ENCODE assay signal across 8 mouse cellular contexts in the genomic region with DNA sequence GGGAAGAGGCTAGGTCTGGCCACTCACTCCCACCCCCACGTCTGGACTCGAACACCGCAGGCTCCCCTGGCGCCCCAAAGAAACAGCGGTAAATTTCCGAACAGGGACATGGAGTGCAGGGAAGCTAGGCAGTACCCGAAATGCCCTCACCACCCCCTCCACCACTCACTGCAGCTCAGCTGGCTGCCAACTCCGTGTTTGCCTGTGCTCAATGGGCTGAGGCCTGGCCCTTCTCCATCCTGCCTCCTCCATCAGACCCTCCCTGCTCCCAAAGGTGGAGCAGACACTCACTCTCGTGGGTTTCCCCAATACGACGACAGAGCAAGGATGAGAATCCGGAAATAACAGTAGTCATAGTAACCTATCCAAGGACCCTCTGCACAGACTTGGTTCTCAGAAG. TPM values are rescaled to one million over a fixed set of nuclear protein-coding genes. Genes with fewer than 3 reads are reported as not detected.
DNase-seq lines count a peak whose midpoint lies in the region; ATAC-seq and TF ChIP-seq lines count a peak whose summit lies in the region.

No protein-coding gene starts in this region.

- TF ChIP-seq POLR2A in kidney, adult 2 months (IDR thresholded peaks at IDR 0.05; ENCODE audit: low read depth, low read length), result no peak

- no peak for DNase-seq in neural tube, embryonic 11.5 days (ENCODE audit: low spot score)
- no peak for DNase-seq in neural tube, embryonic 10.5 days (ENCODE audit: extremely low spot score, low spot score)
- DNase-seq in kidney, adult 2 months, result peak; percentile 73
- peak; percentile 77 for DNase-seq in midbrain, postnatal 0 days (ENCODE audit: low spot score)
- DNase-seq in urinary bladder, postnatal 36 days (ENCODE audit: low spot score in 2 of 2), result no peak
- DNase-seq in ovary, postnatal 10 days (ENCODE audit: low spot score), result no peak

- no peaks in the 10 kb centered on the region for H3K9me3 ChIP-seq in neural tube, embryonic 11.5 days (ENCODE audit: control insufficient read depth, low read length)
- no peaks in the 10 kb centered on the region for H3K9me3 ChIP-seq in forebrain, embryonic 13.5 days (replicated peaks)
- H3K9me3 ChIP-seq in limb, embryonic 13.5 days, result no peaks in the 10 kb centered on the region
- H3K9me3 ChIP-seq in midbrain, postnatal 0 days (ENCODE audit: low read length), result no peaks in the 10 kb centered on the region

- peak overlapping the region; percentile 75 for H3K4me2 ChIP-seq in neural tube, embryonic 11.5 days (ENCODE audit: low read depth)
- H3K4me2 ChIP-seq in forebrain, embryonic 13.5 days, result peak overlapping the region; percentile 86
- H3K4me2 ChIP-seq in limb, embryonic 13.5 days (replicated peaks), result peak overlapping the region; percentile 91
- H3K4me2 ChIP-seq in midbrain, postnatal 0 days (ENCODE audit: low read depth, low read length, poor library complexity, severe bottlenecking), result peak overlapping the region; percentile 84

- ATAC-seq in neural tube, embryonic 11.5 days (ENCODE audit: insufficient read depth, low FRiP score, low TSS enrichment), result 0 out of 2 replicates have a peak, but pooled peaks have one; percentile 3
- ATAC-seq in forebrain, embryonic 13.5 days, result peak; percentile 20
- ATAC-seq in limb, embryonic 13.5 days (ENCODE audit: low FRiP score, low read depth), result no peak
- ATAC-seq in midbrain, postnatal 0 days (ENCODE audit: low FRiP score), result no peak

- peak overlapping the region; percentile 93 for H3K4me3 ChIP-seq in neural tube, embryonic 11.5 days (ENCODE audit: low read depth, low read length)
- H3K4me3 ChIP-seq in forebrain, embryonic 13.5 days, result peak overlapping the region; percentile 90
- peak overlapping the region; percentile 94 for H3K4me3 ChIP-seq in kidney, adult 2 months (ENCODE audit: insufficient read depth, low read depth, low read length)
- peak overlapping the region; percentile 94 for H3K4me3 ChIP-seq in limb, embryonic 13.5 days
- H3K4me3 ChIP-seq in midbrain, postnatal 0 days (ENCODE audit: low read depth, low read length), result peak overlapping the region; percentile 91

- WGBS in neural tube, embryonic 11.5 days, result 8% methylated on average over 12 of the region's 12 CpGs
- WGBS in forebrain, embryonic 13.5 days, result under 1% methylated on average over 12 of the region's 12 CpGs
- 14% methylated on average over 12 of the region's 12 CpGs for WGBS in kidney, adult 2 months
- 9% methylated on average over 12 of the region's 12 CpGs for WGBS in limb, embryonic 13.5 days
- 11% methylated on average over 12 of the region's 12 CpGs for WGBS in midbrain, postnatal 0 days

- peaks cover 57% of the 10 kb centered on the region for H3K4me1 ChIP-seq in neural tube, embryonic 11.5 days (ENCODE audit: control insufficient read depth, insufficient read depth, low read length)
- H3K4me1 ChIP-seq in forebrain, embryonic 13.5 days, result peaks cover 68% of the 10 kb centered on the region
- H3K4me1 ChIP-seq in kidney, adult 2 months (ENCODE audit: control insufficient read depth, insufficient read depth, low read length), result peaks cover 41% of the 10 kb centered on the region
- H3K4me1 ChIP-seq in limb, embryonic 13.5 days, result peaks cover 68% of the 10 kb centered on the region
- H3K4me1 ChIP-seq in midbrain, postnatal 0 days (ENCODE audit: insufficient read depth, low read length), result peaks cover 37% of the 10 kb centered on the region

- TF ChIP-seq CTCF in kidney, adult 2 months (conservative IDR thresholded peaks at IDR 0.05; ENCODE audit: insufficient read depth, insufficient read length, low read depth, low read length), result no peak
- no peak for TF ChIP-seq CTCF in midbrain, postnatal 0 days (IDR thresholded peaks at IDR 0.05)

- H3K27me3 ChIP-seq in neural tube, embryonic 11.5 days (ENCODE audit: control insufficient read depth, insufficient read depth, low read length), result no peaks in the 10 kb centered on the region
- 0 out of 2 replicates have a peak, but pooled peaks cover 5% of the 10 kb centered on the region for H3K27me3 ChIP-seq in forebrain, embryonic 13.5 days
- no peaks in the 10 kb centered on the region for H3K27me3 ChIP-seq in kidney, adult 2 months (replicated peaks; ENCODE audit: control insufficient read depth, insufficient read depth, low read length)
- no peaks in the 10 kb centered on the region for H3K27me3 ChIP-seq in limb, embryonic 13.5 days
- no peaks in the 10 kb centered on the region for H3K27me3 ChIP-seq in midbrain, postnatal 0 days (ENCODE audit: insufficient read depth, low read length)

- H3K36me3 ChIP-seq in neural tube, embryonic 11.5 days (ENCODE audit: control insufficient read depth, insufficient read depth, low read length), result no peaks in the 10 kb centered on the region
- H3K36me3 ChIP-seq in forebrain, embryonic 13.5 days (ENCODE audit: poor library complexity, severe bottlenecking), result no peaks in the 10 kb centered on the region
- H3K36me3 ChIP-seq in kidney, adult 2 months (ENCODE audit: control insufficient read depth, insufficient read depth, low read length), result no peaks in the 10 kb centered on the region
- no peaks in the 10 kb centered on the region for H3K36me3 ChIP-seq in limb, embryonic 13.5 days
- H3K36me3 ChIP-seq in midbrain, postnatal 0 days (ENCODE audit: insufficient read depth, low read length), result no peaks in the 10 kb centered on the region

- H3K9ac ChIP-seq in neural tube, embryonic 11.5 days (ENCODE audit: low read length), result peak overlapping the region; percentile 92
- peak overlapping the region; percentile 92 for H3K9ac ChIP-seq in forebrain, embryonic 13.5 days
- peak overlapping the region; percentile 95 for H3K9ac ChIP-seq in limb, embryonic 13.5 days
- H3K9ac ChIP-seq in midbrain, postnatal 0 days (replicated peaks; ENCODE audit: low read length, poor library complexity, severe bottlenecking), result peak overlapping the region; percentile 91

- H3K27ac ChIP-seq in neural tube, embryonic 11.5 days (ENCODE audit: low read depth, low read length), result peak overlapping the region; percentile 85; the same call in 1 of the 2 replicates
- peak overlapping the region; percentile 96 for H3K27ac ChIP-seq in forebrain, embryonic 13.5 days
- peak overlapping the region; percentile 90 for H3K27ac ChIP-seq in kidney, adult 2 months (ENCODE audit: insufficient read depth, low read depth, low read length)
- peak overlapping the region; percentile 98 for H3K27ac ChIP-seq in limb, embryonic 13.5 days
- peak overlapping the region; percentile 94 for H3K27ac ChIP-seq in midbrain, postnatal 0 days (ENCODE audit: low read depth, low read length)

RNA-seq across cellular contexts. Expression of gene Ncor2, which starts 2.2 kb away (rescaled TPM):
- polyA plus RNA-seq in neural tube, embryonic 11.5 days (2014; fragmentation: Nextera tagmentation; extraction: Ambion mirVana), result 23.6 and 24.3 TPM in 2 replicates
- 25.6 and 27.3 TPM in 2 replicates for polyA plus RNA-seq in forebrain, embryonic 13.5 days (2015; fragmentation: Nextera tagmentation; extraction: Ambion mirVana)
- 32.0 and 38.8 TPM in 2 replicates for polyA plus RNA-seq in kidney, adult 2 months (2012; rRNA removed)
- polyA plus RNA-seq in limb, embryonic 13.5 days (2015; fragmentation: Nextera tagmentation; extraction: Ambion mirVana), result 33.9 and 34.9 TPM in 2 replicates
- total RNA-seq in midbrain, postnatal 0 days (2014; rRNA removed), result 22.8 and 37.8 TPM in 2 replicates
- polyA plus RNA-seq in midbrain, postnatal 0 days (2015; fragmentation: Nextera tagmentation; extraction: Ambion mirVana), result 15.5 and 17.8 TPM in 2 replicates

Comparison
In these comparisons a context has a peak if more than half of its experiments do, and no peak if none do; other contexts are left out.
1. ATAC-seq: peak in neural tube, embryonic 11.5 days (single experiment) and forebrain, embryonic 13.5 days (single experiment); none in limb, embryonic 13.5 days (single experiment) and midbrain, postnatal 0 days (single experiment).
2. DNase-seq: peak in kidney, adult 2 months (single experiment) and midbrain, postnatal 0 days (single experiment); none in neural tube, embryonic 11.5 days (single experiment), neural tube, embryonic 10.5 days (single experiment), urinary bladder, postnatal 36 days (0 of 2) and ovary, postnatal 10 days (single experiment).
3. Peak in every context shown above with its lines, with median percentiles within 50 percentile points of each other: H3K27ac ChIP-seq, H3K4me2 ChIP-seq, H3K4me3 ChIP-seq and H3K9ac ChIP-seq.